Mouse (Mus musculus): ENCODE data around the gene Cyp4f18. TPM values are rescaled to one million over a fixed set of nuclear protein-coding genes. Genes with fewer than 3 reads are reported as not detected.

Gene Cyp4f18
- total RNA-seq, 2 experiments from 2014 or later = 5.0 TPM; not detected in 1

GRCm38 (mm10) chr8:71940293-71941208, 68.9 kb downstream of the Cyp4f18 start:
- peak; percentile 95 for ATAC-seq (replicated peaks; ENCODE audit: low FRiP score, low TSS enrichment, poor library complexity, severe bottlenecking)

Other genes with a start within 250 kb of the Cyp4f18 start
- 4.0 and 5.3 TPM in 2 replicates for gene Zfp709, start 127.6 kb downstream of the Cyp4f18 start, total RNA-seq (2014; fragmentation: Nextera tagmentation)
- gene Zfp709, start 127.6 kb downstream of the Cyp4f18 start, total RNA-seq (2017) = 3.5 and 11.3 TPM in 2 replicates
- gene Zfp882, start 101.0 kb downstream of the Cyp4f18 start, total RNA-seq (2014; fragmentation: Nextera tagmentation) = 4.0 and 6.3 TPM in 2 replicates
- 3.3 and 7.9 TPM in 2 replicates for gene Zfp882, start 101.0 kb downstream of the Cyp4f18 start, total RNA-seq (2017)
- 19.8 and 21.9 TPM in 2 replicates for gene Zfp617, start 101.0 kb downstream of the Cyp4f18 start, total RNA-seq (2014; fragmentation: Nextera tagmentation)
- gene Zfp617, start 101.0 kb downstream of the Cyp4f18 start, total RNA-seq (2017) = 14.2 and 14.7 TPM in 2 replicates
- 36.1 and 51.7 TPM in 2 replicates for gene Zfp961, start 58.6 kb downstream of the Cyp4f18 start, total RNA-seq (2014; fragmentation: Nextera tagmentation)
- gene Zfp961, start 58.6 kb downstream of the Cyp4f18 start, total RNA-seq (2017) = 31.0 and 33.9 TPM in 2 replicates
- gene Olfr372, start 31.6 kb upstream of the Cyp4f18 start, total RNA-seq (2014; fragmentation: Nextera tagmentation) = not detected in 2 replicates
- gene Olfr372, start 31.6 kb upstream of the Cyp4f18 start, total RNA-seq (2017) = not detected in 2 replicates
- not detected in 2 replicates for gene Olfr373, start 73.6 kb upstream of the Cyp4f18 start, total RNA-seq (2014; fragmentation: Nextera tagmentation)
- not detected in 2 replicates for gene Olfr373, start 73.6 kb upstream of the Cyp4f18 start, total RNA-seq (2017)
- gene Olfr374, start 97.4 kb upstream of the Cyp4f18 start, total RNA-seq (2014; fragmentation: Nextera tagmentation) = not detected in 2 replicates
- not detected in 2 replicates for gene Olfr374, start 97.4 kb upstream of the Cyp4f18 start, total RNA-seq (2017)
- gene Tpm4, start 125.3 kb upstream of the Cyp4f18 start, total RNA-seq (2014; fragmentation: Nextera tagmentation) = 10.4 and 13.4 TPM in 2 replicates
- 5.9 and 15.5 TPM in 2 replicates for gene Tpm4, start 125.3 kb upstream of the Cyp4f18 start, total RNA-seq (2017)
- 23.8 and 49.8 TPM in 2 replicates for gene Rab8a, start 151.6 kb upstream of the Cyp4f18 start, total RNA-seq (2014; fragmentation: Nextera tagmentation)
- 298 and 374 TPM in 2 replicates for gene Rab8a, start 151.6 kb upstream of the Cyp4f18 start, total RNA-seq (2017)
- 15.0 and 18.8 TPM in 2 replicates for gene Hsh2d, start 180.0 kb upstream of the Cyp4f18 start, total RNA-seq (2014; fragmentation: Nextera tagmentation)
- gene Hsh2d, start 180.0 kb upstream of the Cyp4f18 start, total RNA-seq (2017) = 0.89 and 4.6 TPM in 2 replicates
- not detected in 2 replicates for gene Cib3, start 203.2 kb upstream of the Cyp4f18 start, total RNA-seq (2014; fragmentation: Nextera tagmentation)
- not detected in 2 replicates for gene Cib3, start 203.2 kb upstream of the Cyp4f18 start, total RNA-seq (2017)
- gene Gm11034, start 204.0 kb upstream of the Cyp4f18 start, total RNA-seq (2014; fragmentation: Nextera tagmentation) = not detected in 2 replicates
- not detected in 2 replicates for gene Gm11034, start 204.0 kb upstream of the Cyp4f18 start, total RNA-seq (2017)
- 42.0 and 49.1 TPM in 2 replicates for gene Fam32a, start 210.1 kb upstream of the Cyp4f18 start, total RNA-seq (2014; fragmentation: Nextera tagmentation)
- 47.2 and 58.1 TPM in 2 replicates for gene Fam32a, start 210.1 kb upstream of the Cyp4f18 start, total RNA-seq (2017)
- gene Ap1m1, start 230.4 kb upstream of the Cyp4f18 start, total RNA-seq (2014; fragmentation: Nextera tagmentation) = 110 and 155 TPM in 2 replicates
- 63.6 and 64.8 TPM in 2 replicates for gene Ap1m1, start 230.4 kb upstream of the Cyp4f18 start, total RNA-seq (2017)